8 mouse cellular contexts compared by ENCODE assay signal in genomic region chr9:21265611-21266010, GRCm38 (mm10). TPM values are rescaled to one million over a fixed set of nuclear protein-coding genes. Genes with fewer than 3 reads are reported as not detected.
A peak's percentile ranks its signal among the peaks of the same experiment; 100 is the strongest.
DNase-seq lines count a peak whose midpoint lies in the region; ATAC-seq lines count a peak whose summit lies in the region.

No protein-coding gene starts in this region.

- no peaks in the 10 kb centered on the region for H3K9me3 ChIP-seq in heart, embryonic 11.5 days (replicated peaks; ENCODE audit: control insufficient read depth, low read length)
- no peaks in the 10 kb centered on the region for H3K9me3 ChIP-seq in embryonic facial prominence, embryonic 13.5 days
- no peaks in the 10 kb centered on the region for H3K9me3 ChIP-seq in lung, embryonic 16.5 days (ENCODE audit: control insufficient read depth, low read length)

- no peak for DNase-seq in heart, adult 18-20 months
- DNase-seq in kidney, adult 18-20 months: peak; percentile 72
- no peak for DNase-seq in adrenal gland, postnatal 10 days
- no peak for DNase-seq in right cerebral cortex, postnatal 10 days (ENCODE audit: low spot score in 2 of 2)
- DNase-seq in adrenal gland, adult (ENCODE audit: inconsistent age in 2 of 2, low spot score in 1 of 2): no peak

- H3K27me3 ChIP-seq in heart, embryonic 11.5 days (ENCODE audit: control insufficient read depth, insufficient read depth, low read length): no peaks in the 10 kb centered on the region
- no peaks in the 10 kb centered on the region for H3K27me3 ChIP-seq in embryonic facial prominence, embryonic 13.5 days
- no peaks in the 10 kb centered on the region for H3K27me3 ChIP-seq in lung, embryonic 16.5 days (ENCODE audit: control insufficient read depth, insufficient read depth, low read depth, low read length)

- peak overlapping the region; percentile 81 for H3K27ac ChIP-seq in heart, embryonic 11.5 days (ENCODE audit: low read depth, low read length)
- peak overlapping the region; percentile 81; the same call in 1 of the 2 replicates for H3K27ac ChIP-seq in embryonic facial prominence, embryonic 13.5 days
- peak overlapping the region; percentile 79 for H3K27ac ChIP-seq in lung, embryonic 16.5 days (ENCODE audit: low read length)

- peak; percentile 8; the same call in 1 of the 2 replicates for ATAC-seq in heart, embryonic 11.5 days (replicated peaks; ENCODE audit: insufficient number of reproducible peaks, low FRiP score, low TSS enrichment)
- peak; percentile 2; the same call in 1 of the 2 replicates for ATAC-seq in embryonic facial prominence, embryonic 13.5 days (ENCODE audit: insufficient number of reproducible peaks, insufficient read depth, low FRiP score, low TSS enrichment, low read depth)
- no peak for ATAC-seq in lung, embryonic 16.5 days (ENCODE audit: low read depth)

- WGBS in heart, embryonic 11.5 days (ENCODE audit: insufficient replicate concordance): 7% methylated on average over 11 of the region's 11 CpGs
- WGBS in embryonic facial prominence, embryonic 13.5 days: 4% methylated on average over 11 of the region's 11 CpGs
- WGBS in lung, embryonic 16.5 days: 8% methylated on average over 11 of the region's 11 CpGs

- peaks cover 18% of the 10 kb centered on the region for H3K4me1 ChIP-seq in heart, embryonic 11.5 days (ENCODE audit: control insufficient read depth, insufficient read depth, low read length)
- peaks cover 22% of the 10 kb centered on the region for H3K4me1 ChIP-seq in embryonic facial prominence, embryonic 13.5 days
- peaks cover 20% of the 10 kb centered on the region for H3K4me1 ChIP-seq in lung, embryonic 16.5 days (replicated peaks; ENCODE audit: control insufficient read depth, insufficient read depth, low read length)

- peaks cover 17% of the 10 kb centered on the region for H3K36me3 ChIP-seq in heart, embryonic 11.5 days (ENCODE audit: control insufficient read depth, insufficient read depth, low read length)
- peaks cover 36% of the 10 kb centered on the region for H3K36me3 ChIP-seq in embryonic facial prominence, embryonic 13.5 days
- peaks cover 30% of the 10 kb centered on the region for H3K36me3 ChIP-seq in lung, embryonic 16.5 days (ENCODE audit: control insufficient read depth, insufficient read depth, low read length)

- peak overlapping the region; percentile 94 for H3K4me3 ChIP-seq in heart, embryonic 11.5 days (ENCODE audit: low read depth, low read length)
- H3K4me3 ChIP-seq in embryonic facial prominence, embryonic 13.5 days: peak overlapping the region; percentile 86
- peak overlapping the region; percentile 96 for H3K4me3 ChIP-seq in lung, embryonic 16.5 days (ENCODE audit: low read length)

- peak overlapping the region; percentile 92 for H3K9ac ChIP-seq in heart, embryonic 11.5 days (ENCODE audit: low read depth, low read length)
- H3K9ac ChIP-seq in embryonic facial prominence, embryonic 13.5 days: peak overlapping the region; percentile 86
- H3K9ac ChIP-seq in lung, embryonic 16.5 days (ENCODE audit: low read length): peak overlapping the region; percentile 96

- peak overlapping the region; percentile 89 for H3K4me2 ChIP-seq in heart, embryonic 11.5 days
- peak overlapping the region; percentile 82 for H3K4me2 ChIP-seq in embryonic facial prominence, embryonic 13.5 days
- H3K4me2 ChIP-seq in lung, embryonic 16.5 days (ENCODE audit: low read depth, low read length): peak overlapping the region; percentile 71

RNA-seq across cellular contexts. Expression of gene Atg4d, which starts 0.5 kb away (rescaled TPM):
- 45.5 and 48.2 TPM in 2 replicates for polyA plus RNA-seq in heart, embryonic 11.5 days (2014; fragmentation: Nextera tagmentation; extraction: Ambion mirVana)
- total RNA-seq in heart, adult 18-20 months (2021): 100 to 1,000 TPM in 1 of 2 experiments, 10 to 100 TPM in 1; 82.0 to 101 TPM
- 33.3 and 35.4 TPM in 2 replicates for polyA plus RNA-seq in embryonic facial prominence, embryonic 13.5 days (2015; fragmentation: Nextera tagmentation; extraction: Ambion mirVana)
- 39.9 and 42.3 TPM in 2 replicates for polyA plus RNA-seq in lung, embryonic 16.5 days (2015; fragmentation: Nextera tagmentation; extraction: Ambion mirVana)
- total RNA-seq in adrenal gland, postnatal 10 days (2021): 10 to 100 TPM; 45.4 to 48.1 TPM

RNA-seq across cellular contexts. Expression of gene S1pr5, which starts 17.4 kb away (rescaled TPM):
- 0.11 and 0.31 TPM in 2 replicates for polyA plus RNA-seq in heart, embryonic 11.5 days (2014; fragmentation: Nextera tagmentation; extraction: Ambion mirVana)
- total RNA-seq in heart, adult 18-20 months (2021): 1 to 10 TPM in 1 of 2 experiments, under 1 TPM in 1; 0.89 to 1.5 TPM
- 0.21 and 0.58 TPM in 2 replicates for polyA plus RNA-seq in embryonic facial prominence, embryonic 13.5 days (2015; fragmentation: Nextera tagmentation; extraction: Ambion mirVana)
- polyA plus RNA-seq in lung, embryonic 16.5 days (2015; fragmentation: Nextera tagmentation; extraction: Ambion mirVana): 0.11 and 0.21 TPM in 2 replicates
- 1 to 10 TPM; 1.4 to 1.7 TPM for total RNA-seq in adrenal gland, postnatal 10 days (2021)

RNA-seq across cellular contexts. Expression of gene Kri1, which starts 22.2 kb away (rescaled TPM):
- polyA plus RNA-seq in heart, embryonic 11.5 days (2014; fragmentation: Nextera tagmentation; extraction: Ambion mirVana): 9.9 and 12.3 TPM in 2 replicates
- 10 to 100 TPM; 10.6 to 17.2 TPM for total RNA-seq in heart, adult 18-20 months (2021)
- polyA plus RNA-seq in embryonic facial prominence, embryonic 13.5 days (2015; fragmentation: Nextera tagmentation; extraction: Ambion mirVana): 16.8 and 19.2 TPM in 2 replicates
- 15.8 and 16.7 TPM in 2 replicates for polyA plus RNA-seq in lung, embryonic 16.5 days (2015; fragmentation: Nextera tagmentation; extraction: Ambion mirVana)
- total RNA-seq in adrenal gland, postnatal 10 days (2021): 10 to 100 TPM; 28.8 to 38.4 TPM

RNA-seq across cellular contexts. Expression of gene Cdkn2d, which starts 25.6 kb away (rescaled TPM):
- polyA plus RNA-seq in heart, embryonic 11.5 days (2014; fragmentation: Nextera tagmentation; extraction: Ambion mirVana): 88.4 and 99.8 TPM in 2 replicates
- 10 to 100 TPM; 14.3 to 15.9 TPM for total RNA-seq in heart, adult 18-20 months (2021)
- 52.1 and 56.2 TPM in 2 replicates for polyA plus RNA-seq in embryonic facial prominence, embryonic 13.5 days (2015; fragmentation: Nextera tagmentation; extraction: Ambion mirVana)
- 57.7 TPM in 2 replicates for polyA plus RNA-seq in lung, embryonic 16.5 days (2015; fragmentation: Nextera tagmentation; extraction: Ambion mirVana)
- 10 to 100 TPM; 16.8 to 23.8 TPM for total RNA-seq in adrenal gland, postnatal 10 days (2021)

RNA-seq across cellular contexts. Expression of gene Keap1, which starts 26.4 kb away (rescaled TPM):
- polyA plus RNA-seq in heart, embryonic 11.5 days (2014; fragmentation: Nextera tagmentation; extraction: Ambion mirVana): 22.3 and 35.7 TPM in 2 replicates
- total RNA-seq in heart, adult 18-20 months (2021): 10 to 100 TPM; 43.1 to 44.5 TPM
- 65.2 and 70.7 TPM in 2 replicates for polyA plus RNA-seq in embryonic facial prominence, embryonic 13.5 days (2015; fragmentation: Nextera tagmentation; extraction: Ambion mirVana)
- 60.4 and 61.3 TPM in 2 replicates for polyA plus RNA-seq in lung, embryonic 16.5 days (2015; fragmentation: Nextera tagmentation; extraction: Ambion mirVana)
- total RNA-seq in adrenal gland, postnatal 10 days (2021): 10 to 100 TPM; 39.4 to 45.8 TPM
